Mouse (Mus musculus) embryonic facial prominence, embryonic 12.5 days (tissue): ENCODE results near the gene Ceacam16. TPM values are rescaled to one million over a fixed set of nuclear protein-coding genes. Genes with fewer than 3 reads are reported as not detected.
A peak's percentile ranks its signal among the peaks of the same experiment; 100 is the strongest.

Source experiments
- ATAC-seq: fragments of 200-750 bp; cut with Nextera tagmentation; 2 replicates; pipeline ENCODE4 v1.8.0; 2017; ENCODE audit not compliant: insufficient number of reproducible peaks, insufficient read depth, low FRiP score, low TSS enrichment
- H3K27ac ChIP-seq: fragments of 300-500 bp; sonication (generic); 2 replicates; pipeline ENCODE4 v1.5.1; 2016; ENCODE audit warnings: mild to moderate bottlenecking
- H3K27me3 ChIP-seq: fragments of 300-500 bp; sonication (generic); 2 replicates; pipeline ENCODE4 v1.6.1; 2016; ENCODE audit warnings: mild to moderate bottlenecking, moderate library complexity
- H3K36me3 ChIP-seq: fragments of 300-500 bp; sonication (generic); 2 replicates; pipeline ENCODE4 v1.6.1; 2016; ENCODE audit warnings: mild to moderate bottlenecking
- H3K4me1 ChIP-seq: fragments of 300-500 bp; sonication (generic); 2 replicates; pipeline ENCODE4 v1.6.1; 2016
- H3K4me2 ChIP-seq: fragments of 300-500 bp; sonication (generic); replicated peaks from 2 replicates; pipeline ENCODE4 v1.6.1; 2016; ENCODE audit warnings: mild to moderate bottlenecking, moderate library complexity
- H3K4me3 ChIP-seq: fragments of 300-500 bp; sonication (generic); 2 replicates; pipeline ENCODE4 v1.5.1; 2016; ENCODE audit warnings: mild to moderate bottlenecking
- H3K9ac ChIP-seq: fragments of 300-500 bp; sonication (generic); 2 replicates; pipeline ENCODE4 v1.6.1; 2016; ENCODE audit warnings: mild to moderate bottlenecking, moderate library complexity
- H3K9me3 ChIP-seq: fragments of 300-500 bp; sonication (generic); 2 replicates; pipeline ENCODE4 v1.6.1; 2016; ENCODE audit warnings: mild to moderate bottlenecking, moderate library complexity
- WGBS: fragments of 180-500 bp; shearing (Covaris S2); methylation state at CpG from one replicate; pipeline ENCODE4 v1.1.7; 2016; 5-methylcytosine and 5-hydroxymethylcytosine counted together
- polyA plus RNA-seq: library from polyadenylated mRNA; unstranded; fragments of >200 nt; fragmentation: Nextera tagmentation; extraction: Ambion mirVana; gene quantifications from 2 replicates; pipeline ENCODE4 v1.2.1, GENCODE M21; 2016

The Ceacam16 gene
- polyA plus RNA-seq, 1 experiment from 2014 or later: not detected

GRCm38 (mm10) chr7:19809369-19809768 lies 51.7 kb downstream of the Ceacam16 start:
- H3K27ac ChIP-seq: no peak overlapping the region
- 0 out of 2 replicates have a peak, but pooled peaks have one; percentile 59 for ATAC-seq
- no peak overlapping the region; the same call in 1 of the 2 replicates for H3K9ac ChIP-seq
- peaks cover 49% of the 10 kb centered on the region for H3K27me3 ChIP-seq
- peaks cover 6% of the 10 kb centered on the region; the same call in 1 of the 2 replicates for H3K4me1 ChIP-seq
- H3K4me2 ChIP-seq: peak overlapping the region; percentile 42
- 3% methylated on average over 27 of the region's 27 CpGs for WGBS
- no peaks in the 10 kb centered on the region for H3K9me3 ChIP-seq
- peak overlapping the region; percentile 21 for H3K4me3 ChIP-seq
- no peaks in the 10 kb centered on the region for H3K36me3 ChIP-seq

- peaks cover 34% of the 10 kb centered on the region for H3K27me3 ChIP-seq
- H3K4me1 ChIP-seq: peaks cover 6% of the 10 kb centered on the region; the same call in 1 of the 2 replicates
- no peak overlapping the region for H3K4me3 ChIP-seq
- no peak overlapping the region for H3K9ac ChIP-seq
- WGBS: 81% methylated on average over 8 of the region's 8 CpGs
- ATAC-seq: no peak
- H3K27ac ChIP-seq: no peak overlapping the region
- H3K4me2 ChIP-seq: no peak overlapping the region
- H3K36me3 ChIP-seq: no peaks in the 10 kb centered on the region
- no peaks in the 10 kb centered on the region for H3K9me3 ChIP-seq
Measured at GRCm38 (mm10) chr7:19806356-19806969, 54.6 kb downstream of the Ceacam16 start.

- Histone ChIP-seq H3K4me3 (no peak overlapping the region), H3K27ac (no peak overlapping the region), H3K36me3 (no peaks in the 10 kb centered on the region), H3K27me3 (no peaks in the 10 kb centered on the region), H3K4me2 (no peak overlapping the region), H3K9ac (no peak overlapping the region), H3K4me1 (no peaks in the 10 kb centered on the region), H3K9me3 (no peaks in the 10 kb centered on the region)
- 12% methylated on average over 7 of the region's 7 CpGs for WGBS
- no peak for ATAC-seq
Measured at GRCm38 (mm10) chr7:19802995-19803394, 58.1 kb downstream of the Ceacam16 start.

Other genes starting within 250 kb of the Ceacam16 start
- 8.0 and 8.5 TPM in 2 replicates for gene Relb, start 231.9 kb downstream of the Ceacam16 start, polyA plus RNA-seq
- 93.9 and 95.0 TPM in 2 replicates for gene Clptm1, start 196.3 kb downstream of the Ceacam16 start, polyA plus RNA-seq
- gene Apoc2, start 183.4 kb downstream of the Ceacam16 start, polyA plus RNA-seq: 0.74 and 0.83 TPM in 2 replicates
- gene Gm44805, start 179.9 kb downstream of the Ceacam16 start, polyA plus RNA-seq: not detected in 2 replicates
- gene Apoc4, start 179.8 kb downstream of the Ceacam16 start, polyA plus RNA-seq: not detected in 2 replicates
- 6.1 and 6.4 TPM in 2 replicates for gene Apoc1, start 168.6 kb downstream of the Ceacam16 start, polyA plus RNA-seq
- 200 and 220 TPM in 2 replicates for gene Apoe, start 162.1 kb downstream of the Ceacam16 start, polyA plus RNA-seq
- 163 and 174 TPM in 2 replicates for gene Tomm40, start 145.9 kb downstream of the Ceacam16 start, polyA plus RNA-seq
- gene Nectin2, start 110.8 kb downstream of the Ceacam16 start, polyA plus RNA-seq: 95.3 and 97.6 TPM in 2 replicates
- 62.3 and 69.1 TPM in 2 replicates for gene Bcam, start 90.3 kb downstream of the Ceacam16 start, polyA plus RNA-seq
- 4.4 and 4.8 TPM in 2 replicates for gene Cblc, start 64.5 kb downstream of the Ceacam16 start, polyA plus RNA-seq
- gene Bcl3, start 38.5 kb downstream of the Ceacam16 start, polyA plus RNA-seq: 2.2 TPM in 2 replicates
- gene Gm19345, start 9.3 kb downstream of the Ceacam16 start, polyA plus RNA-seq: 0.20 and 0.62 TPM in 2 replicates
- not detected in 2 replicates for gene Ceacam19, start 26.7 kb upstream of the Ceacam16 start, polyA plus RNA-seq
- gene Pvr, start 59.9 kb upstream of the Ceacam16 start, polyA plus RNA-seq: 9.3 and 10.7 TPM in 2 replicates
- 0.41 TPM in 1 of 2 replicates, not detected in the other for gene Igsf23, start 89.5 kb upstream of the Ceacam16 start, polyA plus RNA-seq
- not detected in 2 replicates for gene Ceacam20, start 104.1 kb upstream of the Ceacam16 start, polyA plus RNA-seq
- gene Nlrp9b, start 130.2 kb upstream of the Ceacam16 start, polyA plus RNA-seq: not detected in 2 replicates
- not detected in 2 replicates for gene Vmn1r91, start 238.4 kb upstream of the Ceacam16 start, polyA plus RNA-seq